Mouse (Mus musculus): Measurements from ENCODE around the gene Cyp2j8. TPM values are rescaled to one million over a fixed set of nuclear protein-coding genes. Genes with fewer than 3 reads are reported as not detected.
"Not testable (repeated sequence)": the region's sequence is repeated elsewhere in the genome, so short reads cannot be mapped to it uniquely, and the experiment has no call there.

The Cyp2j8 gene
- polyA plus RNA-seq (2015; fragmentation: Nextera tagmentation; extraction: Ambion mirVana) = 0.11 TPM in 1 of 2 replicates, not detected in the other

- ATAC-seq = no peak
- no peak within 1 kb of the TSS for H3K9ac ChIP-seq (ENCODE audit: low read depth, low read length)
- no peaks in the 10 kb centered on the region for H3K4me1 ChIP-seq (ENCODE audit: control insufficient read depth, insufficient read depth, low read length)
- WGBS = 61% methylated on average over 1 of the region's 1 CpGs
- no peaks in the 10 kb centered on the region for H3K36me3 ChIP-seq (ENCODE audit: control insufficient read depth, insufficient read depth, low read length)
- no peaks in the 10 kb centered on the region for H3K27me3 ChIP-seq (replicated peaks; ENCODE audit: control insufficient read depth, insufficient read depth, low read length)
- no peak within 1 kb of the TSS for H3K27ac ChIP-seq (ENCODE audit: low read length)
- no peaks in the 10 kb centered on the region for H3K9me3 ChIP-seq (ENCODE audit: control insufficient read depth, low read length)
- H3K4me2 ChIP-seq (ENCODE audit: low read depth, low read length) = no peak within 1 kb of the TSS
- H3K4me3 ChIP-seq (ENCODE audit: low read length) = no peak within 1 kb of the TSS
Measured at GRCm38 (mm10) chr4:96507286-96507685, at the start of gene Cyp2j8. TSS of gene Cyp2j8 (minus strand) at chr4:96507386.

GRCm38 (mm10) chr4:96553133-96553819 lies 46.1 kb upstream of the Cyp2j8 start, which contains the start of gene Cyp2j6:
TSS of gene Cyp2j6 (minus strand) at chr4:96553661.
- Histone ChIP-seq H3K36me3 (ENCODE audit: control insufficient read depth, insufficient read depth, low read length) (no peaks in the 10 kb centered on the region), H3K9ac (ENCODE audit: low read depth, low read length) (peak within 1 kb of the TSS; percentile 87), H3K27me3 (replicated peaks; ENCODE audit: control insufficient read depth, insufficient read depth, low read length) (no peaks in the 10 kb centered on the region), H3K27ac (ENCODE audit: low read length) (peak within 1 kb of the TSS; percentile 90), H3K4me1 (ENCODE audit: control insufficient read depth, insufficient read depth, low read length) (no peaks in the 10 kb centered on the region), H3K9me3 (ENCODE audit: control insufficient read depth, low read length) (no peaks in the 10 kb centered on the region), H3K4me2 (ENCODE audit: low read depth, low read length) (peak within 1 kb of the TSS; percentile 70), H3K4me3 (ENCODE audit: low read length) (peak within 1 kb of the TSS; percentile 74)
- peak; percentile 97 for ATAC-seq
- WGBS = 1% methylated on average over 16 of the region's 16 CpGs

- H3K4me2 ChIP-seq (ENCODE audit: low read depth, low read length) = peak overlapping the region; percentile 41
- H3K36me3 ChIP-seq (ENCODE audit: control insufficient read depth, insufficient read depth, low read length) = no peaks in the 10 kb centered on the region
- no peaks in the 10 kb centered on the region for H3K4me1 ChIP-seq (ENCODE audit: control insufficient read depth, insufficient read depth, low read length)
- 84% methylated on average over 3 of the region's 3 CpGs for WGBS
- no peaks in the 10 kb centered on the region for H3K9me3 ChIP-seq (ENCODE audit: control insufficient read depth, low read length)
- ATAC-seq = no peak
- peak overlapping the region; percentile 20; the same call in 1 of the 2 replicates for H3K4me3 ChIP-seq (ENCODE audit: low read length)
- no peak overlapping the region for H3K27ac ChIP-seq (ENCODE audit: low read length)
- no peak overlapping the region for H3K9ac ChIP-seq (ENCODE audit: low read depth, low read length)
- H3K27me3 ChIP-seq (replicated peaks; ENCODE audit: control insufficient read depth, insufficient read depth, low read length) = no peaks in the 10 kb centered on the region
Measured at GRCm38 (mm10) chr4:96551619-96552018, 44.4 kb upstream of the Cyp2j8 start.

- no peaks in the 10 kb centered on the region for H3K36me3 ChIP-seq (ENCODE audit: control insufficient read depth, insufficient read depth, low read length)
- no peak overlapping the region for H3K4me3 ChIP-seq (ENCODE audit: low read length)
- no peaks in the 10 kb centered on the region for H3K4me1 ChIP-seq (ENCODE audit: control insufficient read depth, insufficient read depth, low read length)
- no peaks in the 10 kb centered on the region for H3K9me3 ChIP-seq (ENCODE audit: control insufficient read depth, low read length)
- 69% methylated on average over 1 of the region's 1 CpGs for WGBS
- ATAC-seq = no peak; the same call in 1 of the 2 replicates
- no peak overlapping the region for H3K9ac ChIP-seq (ENCODE audit: low read depth, low read length)
- no peak overlapping the region for H3K27ac ChIP-seq (ENCODE audit: low read length)
- H3K4me2 ChIP-seq (ENCODE audit: low read depth, low read length) = no peak overlapping the region
- no peaks in the 10 kb centered on the region for H3K27me3 ChIP-seq (replicated peaks; ENCODE audit: control insufficient read depth, insufficient read depth, low read length)
Measured at GRCm38 (mm10) chr4:96545976-96546375, 38.8 kb upstream of the Cyp2j8 start.

GRCm38 (mm10) chr4:96525772-96526171 lies 18.6 kb upstream of the Cyp2j8 start:
- ATAC-seq = no peak
- Histone ChIP-seq H3K36me3 (ENCODE audit: control insufficient read depth, insufficient read depth, low read length) (0 out of 2 replicates have a peak, but pooled peaks cover 3% of the 10 kb centered on the region), H3K4me1 (ENCODE audit: control insufficient read depth, insufficient read depth, low read length) (no peaks in the 10 kb centered on the region), H3K4me3 (ENCODE audit: low read length) (no peak overlapping the region), H3K27ac (ENCODE audit: low read length) (no peak overlapping the region), H3K9me3 (ENCODE audit: control insufficient read depth, low read length) (no peaks in the 10 kb centered on the region), H3K4me2 (ENCODE audit: low read depth, low read length) (no peak overlapping the region), H3K27me3 (replicated peaks; ENCODE audit: control insufficient read depth, insufficient read depth, low read length) (no peaks in the 10 kb centered on the region), H3K9ac (ENCODE audit: low read depth, low read length) (no peak overlapping the region)
- WGBS = 26% methylated on average over 1 of the region's 1 CpGs

GRCm38 (mm10) chr4:96522256-96522655 lies 15.1 kb upstream of the Cyp2j8 start:
- Histone ChIP-seq H3K4me1 (ENCODE audit: control insufficient read depth, insufficient read depth, low read length) (no peaks in the 10 kb centered on the region), H3K9me3 (ENCODE audit: control insufficient read depth, low read length) (no peaks in the 10 kb centered on the region), H3K36me3 (ENCODE audit: control insufficient read depth, insufficient read depth, low read length) (0 out of 2 replicates have a peak, but pooled peaks cover 3% of the 10 kb centered on the region), H3K27ac (ENCODE audit: low read length) (no peak overlapping the region), H3K9ac (ENCODE audit: low read depth, low read length) (no peak overlapping the region), H3K4me3 (ENCODE audit: low read length) (no peak overlapping the region), H3K27me3 (replicated peaks; ENCODE audit: control insufficient read depth, insufficient read depth, low read length) (no peaks in the 10 kb centered on the region), H3K4me2 (ENCODE audit: low read depth, low read length) (no peak overlapping the region)
- no peak for ATAC-seq
- 81% methylated on average over 2 of the region's 2 CpGs for WGBS

- Histone ChIP-seq H3K4me3 (ENCODE audit: low read length) (no peak overlapping the region), H3K27me3 (replicated peaks; ENCODE audit: control insufficient read depth, insufficient read depth, low read length) (no peaks in the 10 kb centered on the region), H3K4me1 (ENCODE audit: control insufficient read depth, insufficient read depth, low read length) (no peaks in the 10 kb centered on the region), H3K9me3 (ENCODE audit: control insufficient read depth, low read length) (no peaks in the 10 kb centered on the region), H3K4me2 (ENCODE audit: low read depth, low read length) (no peak overlapping the region), H3K9ac (ENCODE audit: low read depth, low read length) (no peak overlapping the region), H3K27ac (ENCODE audit: low read length) (no peak overlapping the region), H3K36me3 (ENCODE audit: control insufficient read depth, insufficient read depth, low read length) (no peaks in the 10 kb centered on the region)
- 87% methylated on average over 3 of the region's 3 CpGs for WGBS
- ATAC-seq = no peak
Measured at GRCm38 (mm10) chr4:96510083-96510482, 2.9 kb upstream of the Cyp2j8 start.

GRCm38 (mm10) chr4:96463311-96464060 lies 43.7 kb downstream of the Cyp2j8 start:
- not testable (repeated sequence) for ATAC-seq

More at GRCm38 (mm10) chr4:96463311-96464060, 43.7 kb downstream of the Cyp2j8 start:
- not testable (repeated sequence) for H3K4me2 ChIP-seq (ENCODE audit: low read depth, low read length); H3K4me3 ChIP-seq (ENCODE audit: low read length); H3K4me1 ChIP-seq (ENCODE audit: control insufficient read depth, insufficient read depth, low read length); H3K27ac ChIP-seq (ENCODE audit: low read length); H3K9ac ChIP-seq (ENCODE audit: low read depth, low read length); H3K36me3 ChIP-seq (ENCODE audit: control insufficient read depth, insufficient read depth, low read length); H3K27me3 ChIP-seq (replicated peaks; ENCODE audit: control insufficient read depth, insufficient read depth, low read length); H3K9me3 ChIP-seq (ENCODE audit: control insufficient read depth, low read length)
- WGBS = 81% methylated on average over 30 of the region's 30 CpGs

All from intestine, embryonic 16.5 days (tissue).